Mouse (Mus musculus) limb, embryonic 14.5 days (tissue): ENCODE data around the gene Slc38a9. TPM values are rescaled to one million over a fixed set of nuclear protein-coding genes. Genes with fewer than 3 reads are reported as not detected.

Experiments used
- ATAC-seq: fragments of 200-750 bp; cut with Nextera tagmentation; 2 replicates; pipeline ENCODE4 v1.8.0; 2017; ENCODE audit warnings: low read depth, moderate number of reproducible peaks, moderate TSS enrichment; ENCODE audit not compliant: low FRiP score
- DNase-seq: peaks from one replicate; pipeline ENCODE4 v3.0.0-alpha.2; 2015; ENCODE audit warnings: low spot score
- H3K27ac ChIP-seq: fragments of 300-500 bp; sonication (generic); replicated peaks from 2 replicates; pipeline ENCODE4 v1.5.1; 2014; ENCODE audit warnings: low read depth, mild to moderate bottlenecking, low read length, moderate library complexity, mixed read lengths
- H3K27me3 ChIP-seq: fragments of 300-500 bp; sonication (generic); 2 replicates; pipeline ENCODE4 v1.6.1; 2014; ENCODE audit warnings: low read length, mixed read lengths; ENCODE audit not compliant: control insufficient read depth, insufficient read depth
- H3K36me3 ChIP-seq: fragments of 300-500 bp; sonication (generic); 2 replicates; pipeline ENCODE4 v1.6.1; 2014; ENCODE audit warnings: mild to moderate bottlenecking, low read length, moderate library complexity, mixed read lengths; ENCODE audit not compliant: control insufficient read depth, insufficient read depth
- H3K4me1 ChIP-seq: fragments of 300-500 bp; sonication (generic); 2 replicates; pipeline ENCODE4 v1.6.1; 2014; ENCODE audit warnings: antibody characterized with exemption, low read length, mixed read lengths; ENCODE audit not compliant: control insufficient read depth, insufficient read depth
- H3K4me2 ChIP-seq: fragments of 300-500 bp; sonication (generic); replicated peaks from 2 replicates; pipeline ENCODE4 v1.6.1; 2014; ENCODE audit warnings: low read depth, mild to moderate bottlenecking, low read length, moderate library complexity; ENCODE audit not compliant: severe bottlenecking
- H3K4me3 ChIP-seq: fragments of 300-500 bp; sonication (generic); replicated peaks from 2 replicates; pipeline ENCODE4 v1.5.1; 2014; ENCODE audit warnings: low read length
- H3K9ac ChIP-seq: fragments of 300-500 bp; sonication (generic); 2 replicates; pipeline ENCODE4 v1.6.1; 2014; ENCODE audit warnings: mild to moderate bottlenecking, low read depth, low read length, moderate library complexity; ENCODE audit not compliant: severe bottlenecking
- H3K9me3 ChIP-seq: fragments of 300-500 bp; sonication (generic); 2 replicates; pipeline ENCODE4 v1.6.1; 2016; ENCODE audit warnings: low read length; ENCODE audit not compliant: control insufficient read depth
- POLR2A ChIP-seq: fragments of 200-500 bp; IDR thresholded peaks from 2 replicates; pipeline ENCODE4 v1.8.0; 2012; ENCODE audit warnings: inconsistent platforms, mild to moderate bottlenecking, moderate library complexity, borderline replicate concordance; ENCODE audit not compliant: insufficient read depth, insufficient read length; ENCODE audit errors: extremely low read depth
- WGBS: fragments of 180-500 bp; shearing (Covaris S2); extraction: QIAGEN DNeasy Blood & Tissue Kit; methylation state at CpG from one replicate; pipeline ENCODE4 v1.1.7; 2014; 5-methylcytosine and 5-hydroxymethylcytosine counted together
- polyA plus RNA-seq, 2 experiments: library from polyadenylated mRNA; depleted of rRNA in 1 of 2; stranded (reverse) in 1 of 2; unstranded in 1 of 2; fragments of >200 nt; fragmentation: Nextera tagmentation in 1 of 2; extraction: Ambion mirVana in 1 of 2; gene quantifications; 2 replicates each; pipeline versions ENCODE4 v1.2.1 to v1.2.3; 2012 to 2014

Gene Slc38a9
- polyA plus RNA-seq, 2 experiments: 16.3 to 18.5 TPM

DNA sequence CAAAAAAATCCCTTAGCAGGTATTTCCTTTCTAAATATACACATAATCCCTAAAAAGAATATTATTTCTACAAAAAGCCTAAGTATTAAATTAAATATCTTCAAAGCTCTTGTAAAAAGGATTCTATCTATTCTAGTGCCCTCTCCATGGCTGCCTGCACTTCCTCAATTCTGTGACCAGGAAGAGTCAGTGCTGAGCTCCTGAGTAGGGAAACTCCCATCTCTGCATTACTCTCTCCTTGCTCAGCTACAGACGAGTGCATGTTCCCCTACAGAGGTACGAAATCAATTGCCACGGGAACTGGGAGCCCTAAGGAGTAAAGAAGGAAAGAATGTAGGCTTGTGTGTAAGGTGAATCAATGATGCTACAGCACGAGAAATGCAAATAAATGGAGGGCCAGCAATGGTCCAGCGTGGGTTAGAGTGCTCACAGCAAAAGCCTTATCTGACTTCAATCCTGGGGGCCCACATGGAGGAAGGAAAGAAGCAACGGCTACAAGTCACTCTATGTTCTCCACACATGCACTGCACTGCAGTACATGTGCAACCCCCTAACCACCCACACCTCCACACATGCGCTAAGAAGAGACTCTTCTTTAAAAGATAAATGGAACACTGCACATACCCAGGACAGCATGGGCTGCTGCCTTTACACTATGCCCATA, 25.2 kb upstream of the Slc38a9 start:
- H3K4me1 ChIP-seq: no peaks in the 10 kb centered on the region
- H3K36me3 ChIP-seq: no peaks in the 10 kb centered on the region
- H3K27me3 ChIP-seq: no peaks in the 10 kb centered on the region
- no peak overlapping the region for H3K4me3 ChIP-seq
- 67% methylated on average over 7 of the region's 7 CpGs for WGBS
- H3K9ac ChIP-seq: no peak overlapping the region
- no peaks in the 10 kb centered on the region for H3K9me3 ChIP-seq
- ATAC-seq (no peak), DNase-seq (no peak)
- no peak overlapping the region for H3K27ac ChIP-seq
- no peak for TF ChIP-seq POLR2A
- no peak overlapping the region for H3K4me2 ChIP-seq

- H3K36me3 ChIP-seq: no peaks in the 10 kb centered on the region
- no peak for TF ChIP-seq POLR2A
- no peaks in the 10 kb centered on the region for H3K9me3 ChIP-seq
- H3K4me3 ChIP-seq: no peak overlapping the region
- H3K27me3 ChIP-seq: no peaks in the 10 kb centered on the region
- H3K4me1 ChIP-seq: no peaks in the 10 kb centered on the region
- ATAC-seq (no peak), DNase-seq (no peak)
- no peak overlapping the region for H3K9ac ChIP-seq
- no peak overlapping the region for H3K27ac ChIP-seq
- WGBS: 52% methylated on average over 3 of the region's 3 CpGs
- no peak overlapping the region for H3K4me2 ChIP-seq
These were observed 24.1 kb upstream of the Slc38a9 start for GRCm38 (mm10) chr13:112636498-112636897.

GRCm38 (mm10) chr13:112639111-112639510, 21.4 kb upstream of the Slc38a9 start:
- 69% methylated on average over 4 of the region's 4 CpGs for WGBS
- TF ChIP-seq POLR2A: no peak
- no peak for ATAC-seq

GRCm38 (mm10) chr13:112642897-112643296, 17.7 kb upstream of the Slc38a9 start:
- DNase-seq (no peak), ATAC-seq (no peak)
- Histone ChIP-seq H3K4me1 (no peaks in the 10 kb centered on the region), H3K27me3 (no peaks in the 10 kb centered on the region), H3K27ac (no peak overlapping the region), H3K4me3 (no peak overlapping the region), H3K36me3 (no peaks in the 10 kb centered on the region), H3K9me3 (no peaks in the 10 kb centered on the region), H3K4me2 (no peak overlapping the region), H3K9ac (no peak overlapping the region)
- TF ChIP-seq POLR2A: no peak
- WGBS: 80% methylated on average over 3 of the region's 3 CpGs

More at GRCm38 (mm10) chr13:112639111-112639510, 21.4 kb upstream of the Slc38a9 start:
- H3K9ac ChIP-seq: no peak overlapping the region
- no peak overlapping the region for H3K27ac ChIP-seq
- no peak overlapping the region for H3K4me2 ChIP-seq
- no peaks in the 10 kb centered on the region for H3K27me3 ChIP-seq
- H3K9me3 ChIP-seq: no peaks in the 10 kb centered on the region
- H3K4me1 ChIP-seq: no peaks in the 10 kb centered on the region
- no peaks in the 10 kb centered on the region for H3K36me3 ChIP-seq
- DNase-seq: no peak
- H3K4me3 ChIP-seq: no peak overlapping the region

DNA sequence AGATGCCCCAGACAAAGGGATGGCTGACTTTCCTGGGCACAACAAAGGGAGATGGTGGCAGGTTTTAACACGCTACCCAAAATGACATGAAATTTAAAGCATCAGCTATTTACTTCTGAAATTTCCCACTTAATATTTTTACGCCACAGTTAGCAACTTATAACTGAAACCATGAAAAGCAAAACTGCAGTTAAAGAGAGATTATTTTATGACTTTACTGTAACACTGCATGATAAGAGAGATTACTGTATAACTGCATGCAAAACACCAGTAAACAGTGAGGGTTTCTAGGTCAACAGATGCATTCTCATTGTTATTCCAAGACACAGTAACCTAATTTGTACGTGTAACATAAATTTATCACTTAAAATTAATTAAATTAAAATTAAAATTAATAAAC, 15.6 kb upstream of the Slc38a9 start:
- ATAC-seq (no peak), DNase-seq (no peak)
- TF ChIP-seq POLR2A: no peak
- H3K4me3 ChIP-seq: no peak overlapping the region
- no peak overlapping the region for H3K9ac ChIP-seq
- no peaks in the 10 kb centered on the region for H3K27me3 ChIP-seq
- 78% methylated on average over 3 of the region's 3 CpGs for WGBS
- no peaks in the 10 kb centered on the region for H3K4me1 ChIP-seq
- H3K9me3 ChIP-seq: no peaks in the 10 kb centered on the region
- H3K36me3 ChIP-seq: no peaks in the 10 kb centered on the region
- H3K4me2 ChIP-seq: no peak overlapping the region
- H3K27ac ChIP-seq: no peak overlapping the region

GRCm38 (mm10) chr13:112645529-112646186, 14.9 kb upstream of the Slc38a9 start:
- no peak for TF ChIP-seq POLR2A
- Histone ChIP-seq H3K27ac (no peak overlapping the region), H3K9ac (no peak overlapping the region), H3K27me3 (no peaks in the 10 kb centered on the region), H3K4me3 (no peak overlapping the region), H3K9me3 (no peaks in the 10 kb centered on the region), H3K4me1 (no peaks in the 10 kb centered on the region), H3K36me3 (no peaks in the 10 kb centered on the region), H3K4me2 (no peak overlapping the region)
- DNase-seq: no peak
- 78% methylated on average over 1 of the region's 1 CpGs for WGBS
- no peak for ATAC-seq
